Mouse (Mus musculus): ENCODE results near the gene Aox4. TPM values are rescaled to one million over a fixed set of nuclear protein-coding genes. Genes with fewer than 3 reads are reported as not detected.

Aox4 gene
- polyA plus RNA-seq, 1 experiment from 2014 or later = 0.04 TPM

DNA sequence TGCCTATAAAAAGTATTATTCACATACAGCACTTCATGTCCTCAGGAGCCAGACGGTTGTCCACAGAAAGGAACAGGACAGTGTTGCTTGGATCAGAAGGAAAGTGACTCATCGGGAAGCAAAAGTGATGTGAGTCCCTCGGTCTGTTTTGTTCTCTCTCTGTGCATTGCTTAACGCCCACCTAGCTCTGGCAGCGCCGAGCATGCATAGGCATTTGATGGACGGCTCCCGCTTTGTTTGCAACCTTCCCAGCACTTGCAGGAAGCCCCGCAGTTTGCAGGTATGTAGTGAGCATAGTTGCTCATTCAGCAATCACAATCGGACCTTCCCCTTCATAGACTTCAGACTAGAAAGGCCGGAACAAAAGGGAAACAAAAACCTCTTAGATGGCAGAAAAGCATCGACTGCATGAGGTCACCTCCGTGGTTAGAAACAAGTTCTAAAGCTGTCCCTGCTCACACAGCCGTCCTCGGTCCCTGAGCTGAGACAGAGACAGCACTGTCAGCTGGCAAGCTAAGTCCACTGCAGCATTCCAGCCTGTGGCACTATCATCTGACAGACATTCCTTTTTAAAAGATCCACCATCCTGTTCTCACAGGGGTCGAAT, 79.8 kb downstream of the Aox4 start:
- Histone ChIP-seq H3K36me3 (ENCODE audit: insufficient read depth, low read length) (no peaks in the 10 kb centered on the region), H3K4me1 (ENCODE audit: insufficient read depth, low read depth, low read length) (0 out of 2 replicates have a peak, but pooled peaks cover 3% of the 10 kb centered on the region), H3K4me2 (replicated peaks; ENCODE audit: low read depth, low read length) (no peak overlapping the region), H3K4me3 (ENCODE audit: low read depth, low read length) (no peak overlapping the region), H3K27ac (ENCODE audit: low read length) (no peak overlapping the region), H3K9me3 (ENCODE audit: low read length) (no peaks in the 10 kb centered on the region), H3K27me3 (replicated peaks; ENCODE audit: insufficient read depth, low read length) (no peaks in the 10 kb centered on the region), H3K9ac (replicated peaks; ENCODE audit: low read depth) (no peak overlapping the region)
- ATAC-seq (no peak), DNase-seq (ENCODE audit: low spot score) (no peak)
- WGBS = 39% methylated on average over 16 of the region's 16 CpGs
- TF ChIP-seq CTCF (IDR thresholded peaks at IDR 0.05) (no peak), EP300 (IDR thresholded peaks at IDR 0.05) (no peak)

DNA sequence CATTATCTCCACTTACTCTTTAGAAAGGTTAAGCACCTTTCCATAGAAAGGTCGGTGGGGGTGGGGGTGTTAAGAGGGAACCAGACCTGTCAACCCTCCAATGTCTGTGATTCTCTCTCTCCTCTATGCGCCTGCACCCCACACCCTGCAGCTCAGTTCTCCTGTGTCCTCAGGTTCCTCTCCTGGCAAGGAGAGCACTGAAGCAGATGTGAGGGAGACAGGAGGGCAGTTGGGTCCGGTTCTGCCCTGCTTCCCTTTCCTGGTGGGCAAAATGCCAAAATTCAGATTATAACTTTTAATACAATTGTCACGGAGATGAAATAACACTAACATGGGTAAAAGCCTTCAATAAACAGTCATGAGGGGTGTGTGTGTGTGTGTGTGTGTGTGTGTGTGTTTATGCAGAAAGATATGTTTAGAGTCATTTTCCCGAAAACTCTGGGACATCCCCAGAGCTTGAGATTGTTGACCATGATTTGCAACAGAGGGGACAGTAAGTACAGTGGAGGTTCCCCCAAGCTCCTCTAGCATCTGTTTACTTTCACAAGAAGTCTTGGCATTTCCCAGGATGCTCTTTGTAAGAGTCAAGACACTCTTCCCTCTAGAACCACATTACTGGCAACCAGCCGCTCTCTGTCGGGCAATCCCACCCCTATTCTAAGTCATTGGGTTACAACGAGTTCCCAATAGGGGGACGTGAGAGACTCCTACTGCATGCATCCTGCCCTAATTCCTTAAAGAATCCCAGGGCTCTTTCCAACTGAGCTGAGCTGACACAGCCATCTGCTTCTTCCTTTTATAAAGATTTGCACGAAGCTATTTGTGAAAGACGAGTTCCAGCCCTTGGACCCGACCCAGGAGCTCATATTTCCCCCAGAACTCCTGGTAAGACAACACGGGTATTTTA, 81.5 kb downstream of the Aox4 start:
- no peaks in the 10 kb centered on the region for H3K36me3 ChIP-seq (ENCODE audit: insufficient read depth, low read length)
- H3K4me1 ChIP-seq (ENCODE audit: insufficient read depth, low read depth, low read length) = 0 out of 2 replicates have a peak, but pooled peaks cover 3% of the 10 kb centered on the region
- no peak overlapping the region for H3K4me2 ChIP-seq (replicated peaks; ENCODE audit: low read depth, low read length)
- ATAC-seq (peak; percentile 73), DNase-seq (ENCODE audit: low spot score) (peak; percentile 74)
- H3K4me3 ChIP-seq (ENCODE audit: low read depth, low read length) = no peak overlapping the region
- no peak for TF ChIP-seq CTCF (IDR thresholded peaks at IDR 0.05)
- TF ChIP-seq EP300 (IDR thresholded peaks at IDR 0.05) = peak; percentile 57; the same call in 1 of the 2 replicates
- H3K9me3 ChIP-seq (ENCODE audit: low read length) = no peaks in the 10 kb centered on the region
- H3K9ac ChIP-seq (replicated peaks; ENCODE audit: low read depth) = no peak overlapping the region
- H3K27ac ChIP-seq (ENCODE audit: low read length) = no peak overlapping the region
- no peaks in the 10 kb centered on the region for H3K27me3 ChIP-seq (replicated peaks; ENCODE audit: insufficient read depth, low read length)
- 39% methylated on average over 13 of the region's 13 CpGs for WGBS

DNA sequence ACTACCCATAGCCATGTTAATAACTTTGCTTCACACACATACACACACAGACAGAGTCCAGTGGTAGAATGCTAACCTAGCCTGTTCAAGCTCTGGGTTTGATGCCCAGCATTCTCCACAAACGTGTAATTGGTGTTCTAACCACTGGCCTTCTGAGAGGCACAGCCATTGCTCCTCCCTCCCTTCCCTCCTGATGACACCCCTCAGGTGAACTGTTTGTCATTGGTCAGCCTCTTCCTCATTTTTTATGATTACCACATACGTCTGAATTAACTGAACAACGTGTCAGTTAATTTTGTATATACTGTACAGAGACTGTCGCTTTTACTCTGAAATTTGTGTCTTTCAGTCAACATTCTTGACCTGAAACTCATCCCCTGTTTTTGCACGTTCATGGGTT, 84.5 kb downstream of the Aox4 start:
- Histone ChIP-seq H3K4me3 (ENCODE audit: low read depth, low read length) (no peak overlapping the region), H3K4me1 (ENCODE audit: insufficient read depth, low read depth, low read length) (0 out of 2 replicates have a peak, but pooled peaks cover 3% of the 10 kb centered on the region), H3K27ac (ENCODE audit: low read length) (no peak overlapping the region), H3K9me3 (ENCODE audit: low read length) (no peaks in the 10 kb centered on the region), H3K27me3 (replicated peaks; ENCODE audit: insufficient read depth, low read length) (no peaks in the 10 kb centered on the region), H3K4me2 (replicated peaks; ENCODE audit: low read depth, low read length) (no peak overlapping the region), H3K36me3 (ENCODE audit: insufficient read depth, low read length) (no peaks in the 10 kb centered on the region), H3K9ac (replicated peaks; ENCODE audit: low read depth) (no peak overlapping the region)
- ATAC-seq (no peak), DNase-seq (ENCODE audit: low spot score) (no peak)
- 70% methylated on average over 5 of the region's 5 CpGs for WGBS
- TF ChIP-seq CTCF (IDR thresholded peaks at IDR 0.05) (no peak), EP300 (IDR thresholded peaks at IDR 0.05) (no peak)

GRCm38 (mm10) chr1:58296278-58296677, 86.1 kb downstream of the Aox4 start:
- H3K9me3 ChIP-seq (ENCODE audit: low read length) = no peaks in the 10 kb centered on the region
- no peak overlapping the region for H3K27ac ChIP-seq (ENCODE audit: low read length)
- peak; percentile 92 for TF ChIP-seq CTCF (IDR thresholded peaks at IDR 0.05)
- no peak for TF ChIP-seq EP300 (IDR thresholded peaks at IDR 0.05)
- 5% methylated on average over 7 of the region's 7 CpGs for WGBS
- no peak overlapping the region for H3K4me3 ChIP-seq (ENCODE audit: low read depth, low read length)
- no peak overlapping the region for H3K4me2 ChIP-seq (replicated peaks; ENCODE audit: low read depth, low read length)
- DNase-seq (ENCODE audit: low spot score) = peak; percentile 92
- H3K27me3 ChIP-seq (replicated peaks; ENCODE audit: insufficient read depth, low read length) = no peaks in the 10 kb centered on the region
- no peaks in the 10 kb centered on the region for H3K36me3 ChIP-seq (ENCODE audit: insufficient read depth, low read length)
- no peak overlapping the region for H3K9ac ChIP-seq (replicated peaks; ENCODE audit: low read depth)
- 0 out of 2 replicates have a peak, but pooled peaks cover 3% of the 10 kb centered on the region for H3K4me1 ChIP-seq (ENCODE audit: insufficient read depth, low read depth, low read length)
- ATAC-seq = peak; percentile 62

DNA sequence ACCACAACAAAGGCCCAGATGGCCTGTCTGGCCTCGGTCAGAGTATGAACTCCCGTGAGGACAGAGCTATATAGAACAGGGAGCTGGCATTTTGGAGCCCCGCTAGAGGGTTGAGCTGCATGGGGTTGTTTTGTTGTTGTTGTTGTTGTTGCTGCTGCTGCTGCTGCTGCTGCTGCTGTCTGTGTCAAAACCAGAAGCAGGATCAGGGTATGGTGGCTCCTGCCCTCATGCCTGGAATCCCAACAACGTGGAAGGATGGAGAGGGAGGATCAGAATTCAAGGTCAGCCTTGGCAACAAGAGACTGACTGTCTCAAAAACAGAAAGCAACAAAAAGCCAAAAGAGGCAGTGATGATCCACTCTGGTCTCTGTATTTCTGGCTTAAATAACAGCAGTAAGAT, 86.6 kb downstream of the Aox4 start:
- H3K4me2 ChIP-seq (replicated peaks; ENCODE audit: low read depth, low read length) = no peak overlapping the region
- H3K27ac ChIP-seq (ENCODE audit: low read length) = no peak overlapping the region
- no peaks in the 10 kb centered on the region for H3K4me1 ChIP-seq (ENCODE audit: insufficient read depth, low read depth, low read length)
- H3K36me3 ChIP-seq (ENCODE audit: insufficient read depth, low read length) = no peaks in the 10 kb centered on the region
- ATAC-seq (no peak), DNase-seq (ENCODE audit: low spot score) (no peak)
- no peaks in the 10 kb centered on the region for H3K27me3 ChIP-seq (replicated peaks; ENCODE audit: insufficient read depth, low read length)
- H3K9me3 ChIP-seq (ENCODE audit: low read length) = no peaks in the 10 kb centered on the region
- 72% methylated on average over 4 of the region's 4 CpGs for WGBS
- no peak overlapping the region for H3K9ac ChIP-seq (replicated peaks; ENCODE audit: low read depth)
- no peak overlapping the region for H3K4me3 ChIP-seq (ENCODE audit: low read depth, low read length)
- TF ChIP-seq CTCF (IDR thresholded peaks at IDR 0.05) = no peak

GRCm38 (mm10) chr1:58298347-58298746, 88.2 kb downstream of the Aox4 start:
- no peak overlapping the region for H3K27ac ChIP-seq (ENCODE audit: low read length)
- H3K27me3 ChIP-seq (replicated peaks; ENCODE audit: insufficient read depth, low read length) = no peaks in the 10 kb centered on the region
- H3K9me3 ChIP-seq (ENCODE audit: low read length) = no peaks in the 10 kb centered on the region
- H3K36me3 ChIP-seq (ENCODE audit: insufficient read depth, low read length) = no peaks in the 10 kb centered on the region
- no peak for TF ChIP-seq CTCF (IDR thresholded peaks at IDR 0.05)
- TF ChIP-seq EP300 (IDR thresholded peaks at IDR 0.05) = no peak
- no peak for DNase-seq (ENCODE audit: low spot score)
- no peak overlapping the region for H3K9ac ChIP-seq (replicated peaks; ENCODE audit: low read depth)
- no peaks in the 10 kb centered on the region for H3K4me1 ChIP-seq (ENCODE audit: insufficient read depth, low read depth, low read length)
- no peak for ATAC-seq
- H3K4me2 ChIP-seq (replicated peaks; ENCODE audit: low read depth, low read length) = no peak overlapping the region
- no peak overlapping the region for H3K4me3 ChIP-seq (ENCODE audit: low read depth, low read length)
- 64% methylated on average over 6 of the region's 6 CpGs for WGBS

Measured in lung, postnatal 0 days (tissue).